Mouse (Mus musculus): ENCODE data around the gene Gm10220. TPM values are rescaled to one million over a fixed set of nuclear protein-coding genes. Genes with fewer than 3 reads are reported as not detected.
"Not testable (repeated sequence)": the region's sequence is repeated elsewhere in the genome, so short reads cannot be mapped to it uniquely, and the experiment has no call there.

The Gm10220 gene
- not detected in 2 replicates for total RNA-seq (2017)

DNA sequence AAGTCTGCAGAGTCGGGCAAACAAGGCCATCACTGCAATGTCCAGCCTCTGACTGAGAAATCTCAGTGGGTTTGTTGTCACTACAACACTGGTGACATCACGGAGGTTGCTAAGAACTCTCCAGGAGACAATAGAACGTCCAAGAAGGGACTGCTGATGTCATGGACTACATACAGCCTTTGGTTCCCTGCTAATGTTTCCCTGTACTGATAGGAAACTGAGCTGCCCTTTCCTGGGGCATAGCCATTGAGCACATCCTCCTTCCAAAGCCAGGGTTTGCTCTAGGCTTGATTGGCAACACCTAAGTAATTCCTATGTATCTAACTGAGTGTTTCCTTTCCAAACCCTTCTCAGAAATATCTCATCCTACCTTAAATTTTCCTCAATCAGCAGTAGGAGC is at the start of gene Gm10220:
TSS of gene Gm10220 (minus strand) at position 101 of the 400 bp plus-strand sequence.
- ATAC-seq (replicated peaks in 1 of 2; ENCODE audit: insufficient read depth in 1 of 2, low FRiP score in 2 of 2, low TSS enrichment in 1 of 2, low read depth in 1 of 2, poor library complexity in 2 of 2, severe bottlenecking in 2 of 2), result not testable (repeated sequence)

DNA sequence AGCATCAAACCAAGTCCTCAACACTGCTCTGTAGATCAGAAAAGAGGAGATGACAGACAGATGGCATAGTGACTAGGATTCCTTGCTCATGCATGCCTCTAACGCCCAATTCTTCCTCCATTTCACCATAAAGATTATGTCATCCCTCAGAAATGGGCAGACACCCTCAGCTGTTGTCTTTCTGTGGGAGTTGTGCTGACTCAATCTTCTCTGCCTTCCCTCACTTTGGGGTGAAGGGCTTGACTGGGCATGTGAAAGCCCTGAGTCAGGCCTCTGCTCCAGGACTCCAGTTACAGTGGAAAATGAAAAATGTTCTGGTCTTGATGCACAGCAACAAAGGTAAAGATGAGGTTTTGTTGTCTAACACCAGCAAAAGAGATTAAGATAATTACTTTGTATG is 48.6 kb upstream of the Gm10220 start:
- no peak for ATAC-seq (replicated peaks in 1 of 2; ENCODE audit: insufficient read depth in 1 of 2, low FRiP score in 2 of 2, low TSS enrichment in 1 of 2, low read depth in 1 of 2, poor library complexity in 2 of 2, severe bottlenecking in 2 of 2)

DNA sequence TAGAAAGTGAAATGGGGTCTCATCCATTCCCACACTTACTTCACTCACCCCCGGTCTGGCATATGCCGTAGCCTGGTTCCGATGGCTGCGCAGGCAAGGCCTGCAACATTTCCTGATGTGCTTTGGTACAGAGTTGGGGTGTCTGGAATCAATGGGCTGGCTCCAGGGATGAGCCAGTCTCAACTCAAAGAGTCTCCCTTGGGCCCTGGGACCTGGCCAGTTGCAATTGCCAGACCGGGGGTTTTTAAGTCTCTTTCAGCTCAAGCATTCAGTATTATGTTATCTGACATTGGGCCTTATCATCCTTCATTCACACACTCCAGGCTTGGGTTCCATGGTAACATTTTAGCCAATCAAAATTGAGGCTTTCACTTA is 44.6 kb upstream of the Gm10220 start:
- ATAC-seq (replicated peaks in 1 of 2; ENCODE audit: insufficient read depth in 1 of 2, low FRiP score in 2 of 2, low TSS enrichment in 1 of 2, low read depth in 1 of 2, poor library complexity in 2 of 2, severe bottlenecking in 2 of 2), result no peak

DNA sequence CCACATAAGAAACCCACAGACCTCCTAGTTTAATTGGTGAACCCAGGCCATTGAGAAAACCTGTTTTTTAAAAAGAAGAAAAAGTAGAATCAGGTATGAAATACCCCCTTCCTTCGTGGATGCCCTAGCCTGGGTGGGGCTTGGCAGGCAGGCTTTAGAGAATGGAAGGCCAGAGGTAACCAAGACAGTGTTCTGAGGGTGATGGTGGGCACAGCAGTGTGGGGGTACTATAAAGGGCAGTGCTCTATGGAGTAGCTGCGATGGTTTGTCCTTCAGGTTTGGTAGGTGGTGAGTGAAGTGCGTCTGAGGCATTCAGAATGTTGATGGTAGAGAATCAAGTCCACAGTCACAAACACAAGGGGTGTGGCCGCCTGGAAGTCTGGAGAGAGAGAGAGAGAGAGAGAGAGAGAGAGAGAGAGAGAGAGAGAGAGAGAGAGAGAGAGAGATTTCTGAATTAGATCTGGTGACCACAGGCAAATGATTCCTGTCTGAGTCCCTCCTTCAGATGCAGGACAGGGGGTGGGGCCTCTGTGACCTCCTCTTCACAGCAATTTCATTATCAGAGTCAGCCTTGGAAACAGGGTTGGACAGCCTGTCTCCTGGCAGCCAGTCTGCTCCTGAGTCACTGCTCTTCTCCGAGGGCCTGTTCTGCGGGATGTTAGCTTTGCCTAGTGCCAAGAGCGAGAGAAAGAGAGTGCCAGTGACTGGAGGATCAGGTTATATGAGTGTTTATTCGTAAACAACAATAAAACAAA is 44.0 kb upstream of the Gm10220 start:
- ATAC-seq (replicated peaks in 1 of 2; ENCODE audit: insufficient read depth in 1 of 2, low FRiP score in 2 of 2, low TSS enrichment in 1 of 2, low read depth in 1 of 2, poor library complexity in 2 of 2, severe bottlenecking in 2 of 2), result no peak

DNA sequence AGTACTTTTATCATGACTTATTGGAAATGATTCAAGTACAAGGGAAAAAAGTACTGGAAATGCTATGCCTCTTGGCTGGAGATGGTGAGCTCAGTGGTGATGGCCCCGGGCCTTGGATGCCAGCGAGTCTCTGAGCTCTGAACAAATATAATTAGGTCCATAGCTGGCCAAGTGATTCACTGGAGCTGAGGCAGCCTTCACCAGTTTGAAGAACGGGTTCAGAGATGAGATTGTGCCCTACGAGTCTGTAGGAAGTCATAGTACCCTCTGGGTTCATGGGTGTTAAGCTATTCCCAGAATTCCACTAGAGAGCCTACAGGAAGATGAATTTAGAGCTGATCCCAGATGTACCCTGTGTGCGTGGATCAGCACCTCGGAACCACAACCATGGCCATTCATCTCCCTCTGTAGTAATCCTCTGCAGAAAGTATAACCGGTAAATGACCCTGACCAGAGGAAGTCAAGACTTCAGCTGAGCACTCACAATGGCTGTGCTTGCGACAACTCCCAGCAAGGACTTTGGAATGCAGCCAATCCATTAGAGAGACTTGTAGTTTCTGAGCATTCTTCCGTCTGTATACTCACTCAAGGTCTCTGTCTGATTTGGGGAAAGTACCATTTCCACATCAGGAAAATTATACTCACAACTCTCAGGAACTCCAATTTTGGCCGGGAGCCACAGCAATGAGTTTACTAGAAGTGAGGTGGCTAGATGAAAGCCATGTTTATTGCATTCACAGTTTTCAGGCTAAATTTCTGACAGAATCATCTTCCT is 36.4 kb upstream of the Gm10220 start:
- ATAC-seq (replicated peaks in 1 of 2; ENCODE audit: insufficient read depth in 1 of 2, low FRiP score in 2 of 2, low TSS enrichment in 1 of 2, low read depth in 1 of 2, poor library complexity in 2 of 2, severe bottlenecking in 2 of 2), result no peak

DNA sequence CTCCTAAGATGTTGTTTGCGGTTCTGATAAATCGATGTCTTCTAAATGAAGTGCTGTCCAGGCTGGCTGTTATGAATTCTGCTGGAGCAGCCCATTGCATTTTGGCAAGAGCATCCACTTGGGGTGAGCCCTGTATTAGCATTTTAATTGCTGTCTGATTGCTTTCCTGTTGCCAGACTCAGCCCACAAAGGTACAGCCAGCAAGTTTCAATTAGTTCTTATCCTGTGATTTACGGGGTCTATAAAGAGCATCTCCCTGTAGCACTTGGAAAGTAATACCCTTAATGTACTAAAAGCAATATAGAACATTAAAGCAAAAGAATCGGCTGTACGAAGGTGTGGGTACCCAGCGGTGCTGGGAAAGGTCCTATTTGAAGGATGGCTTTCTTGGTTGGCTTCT is 21.7 kb upstream of the Gm10220 start:
- no peak for ATAC-seq (replicated peaks in 1 of 2; ENCODE audit: insufficient read depth in 1 of 2, low FRiP score in 2 of 2, low TSS enrichment in 1 of 2, low read depth in 1 of 2, poor library complexity in 2 of 2, severe bottlenecking in 2 of 2)

DNA sequence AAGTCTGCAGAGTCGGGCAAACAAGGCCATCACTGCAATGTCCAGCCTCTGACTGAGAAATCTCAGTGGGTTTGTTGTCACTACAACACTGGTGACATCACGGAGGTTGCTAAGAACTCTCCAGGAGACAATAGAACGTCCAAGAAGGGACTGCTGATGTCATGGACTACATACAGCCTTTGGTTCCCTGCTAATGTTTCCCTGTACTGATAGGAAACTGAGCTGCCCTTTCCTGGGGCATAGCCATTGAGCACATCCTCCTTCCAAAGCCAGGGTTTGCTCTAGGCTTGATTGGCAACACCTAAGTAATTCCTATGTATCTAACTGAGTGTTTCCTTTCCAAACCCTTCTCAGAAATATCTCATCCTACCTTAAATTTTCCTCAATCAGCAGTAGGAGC is 16.0 kb downstream of the Gm10220 start, which contains the start of gene 5031410I06Rik:
TSS of gene 5031410I06Rik (minus strand) at position 101 of the 400 bp plus-strand sequence.
- not testable (repeated sequence) for ATAC-seq (replicated peaks in 1 of 2; ENCODE audit: insufficient read depth in 1 of 2, low FRiP score in 2 of 2, low TSS enrichment in 1 of 2, low read depth in 1 of 2, poor library complexity in 2 of 2, severe bottlenecking in 2 of 2)

DNA sequence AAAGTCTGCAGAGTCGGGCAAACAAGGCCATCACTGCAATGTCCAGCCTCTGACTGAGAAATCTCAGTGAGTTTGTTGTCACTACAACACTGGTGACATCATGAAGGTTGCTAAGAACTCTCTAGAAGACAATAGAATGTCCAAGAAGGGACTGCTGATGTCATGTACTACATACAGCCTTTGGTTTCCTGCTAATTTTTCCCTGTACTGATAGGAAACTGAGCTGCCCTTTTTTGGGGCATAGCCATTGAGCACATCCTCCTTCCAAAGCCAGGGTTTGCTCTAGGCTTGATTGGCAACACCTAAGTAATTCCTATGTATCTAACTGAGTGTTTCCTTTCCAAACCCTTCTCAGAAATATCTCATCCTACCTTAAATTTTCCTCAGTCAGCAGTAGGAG is 32.0 kb downstream of the Gm10220 start, which contains the start of gene Gm10471:
TSS of gene Gm10471 (minus strand) at position 101 of the 400 bp plus-strand sequence.
- ATAC-seq (replicated peaks in 1 of 2; ENCODE audit: insufficient read depth in 1 of 2, low FRiP score in 2 of 2, low TSS enrichment in 1 of 2, low read depth in 1 of 2, poor library complexity in 2 of 2, severe bottlenecking in 2 of 2), result not testable (repeated sequence)

DNA sequence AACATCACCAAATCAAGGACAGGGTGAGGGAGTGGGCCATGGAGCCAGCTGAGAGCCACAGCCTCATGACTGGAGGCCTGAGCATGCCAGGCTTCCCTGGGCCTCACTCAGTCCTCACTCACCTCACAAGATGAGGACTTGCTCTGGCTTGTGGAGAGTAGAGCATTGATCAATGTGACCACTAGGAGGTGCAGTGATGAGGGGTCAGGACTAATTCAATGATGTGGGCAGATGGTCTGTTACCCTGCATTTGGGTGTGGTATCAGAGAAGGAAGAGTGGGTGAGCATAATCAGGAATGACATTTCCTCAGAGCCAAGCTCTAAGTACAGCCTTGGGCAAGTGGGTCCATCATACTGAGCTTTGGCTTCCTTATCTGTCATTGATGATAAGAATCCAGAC is 42.2 kb downstream of the Gm10220 start:
- ATAC-seq (replicated peaks in 1 of 2; ENCODE audit: insufficient read depth in 1 of 2, low FRiP score in 2 of 2, low TSS enrichment in 1 of 2, low read depth in 1 of 2, poor library complexity in 2 of 2, severe bottlenecking in 2 of 2), result not testable (repeated sequence)

DNA sequence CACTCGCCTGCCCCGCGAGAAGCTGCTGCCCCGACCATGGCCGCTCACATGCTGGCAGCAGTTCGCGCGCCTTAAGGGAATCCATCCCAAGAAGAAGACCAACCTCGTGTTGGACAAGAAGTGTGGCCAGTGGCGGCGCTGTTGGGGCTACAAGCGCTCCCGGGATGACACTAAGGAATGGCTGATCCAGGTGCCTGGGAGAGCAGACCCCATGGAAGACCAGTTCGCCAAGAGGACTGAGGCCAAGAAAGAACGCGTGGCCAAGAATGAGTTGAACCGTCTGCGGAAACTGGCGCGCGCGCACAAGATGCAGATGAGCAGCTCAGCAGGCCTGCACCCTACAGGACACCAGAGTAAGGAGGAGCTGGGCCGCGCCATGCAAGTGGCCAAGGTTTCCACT is 50.5 kb downstream of the Gm10220 start:
- ATAC-seq (replicated peaks in 1 of 2; ENCODE audit: insufficient read depth in 1 of 2, low FRiP score in 2 of 2, low TSS enrichment in 1 of 2, low read depth in 1 of 2, poor library complexity in 2 of 2, severe bottlenecking in 2 of 2), result no peak

Other genes starting within 250 kb of the Gm10220 start
- not detected in 2 replicates for gene Gm21663, start 179.0 kb downstream of the Gm10220 start, total RNA-seq (2017)
- not detected in 2 replicates for gene Gm21671, start 167.0 kb downstream of the Gm10220 start, total RNA-seq (2017)
- gene Gm21680, start 148.8 kb downstream of the Gm10220 start, total RNA-seq (2017), result not detected in 2 replicates
- not detected in 2 replicates for gene Gm21698, start 132.8 kb downstream of the Gm10220 start, total RNA-seq (2017)
- not detected in 2 replicates for gene Gm1979, start 116.6 kb downstream of the Gm10220 start, total RNA-seq (2017)
- not detected in 2 replicates for gene Gm5862, start 98.5 kb downstream of the Gm10220 start, total RNA-seq (2017)
- gene Speer4a, start 81.9 kb downstream of the Gm10220 start, total RNA-seq (2017), result not detected in 2 replicates
- not detected in 2 replicates for gene Gm7347, start 62.8 kb downstream of the Gm10220 start, total RNA-seq (2017)
- not detected in 2 replicates for gene Gm10471, start 32.1 kb downstream of the Gm10220 start, total RNA-seq (2017)
- gene 5031410I06Rik, start 16.1 kb downstream of the Gm10220 start, total RNA-seq (2017), result not detected in 2 replicates
- gene Gm7361, start 136.3 kb upstream of the Gm10220 start, total RNA-seq (2017), result not detected in 2 replicates

All from hematopoietic stem cell, adult 5-6 weeks (primary cell).